Mouse (Mus musculus) myocyte (in vitro differentiated cells): ENCODE data around the gene Rbm3. TPM values are rescaled to one million over a fixed set of nuclear protein-coding genes. Genes with fewer than 3 reads are reported as not detected.

Experiments
- H3K27me3 ChIP-seq: one replicate; pipeline ENCODE4 v1.6.1; 2011; ENCODE audit not compliant: control insufficient read depth, insufficient read depth, insufficient read length
- H3K36me3 ChIP-seq: one replicate; pipeline ENCODE4 v1.6.1; 2011; ENCODE audit not compliant: control insufficient read depth, insufficient read depth
- H3K4me2 ChIP-seq: one replicate; pipeline ENCODE4 v1.6.1; 2011; ENCODE audit warnings: low read depth, control low read depth
- H3K4me3 ChIP-seq: one replicate; pipeline ENCODE4 v1.5.1; 2011; ENCODE audit warnings: mild to moderate bottlenecking, control low read depth, moderate library complexity
- H3K79me2 ChIP-seq: one replicate; pipeline ENCODE4 v1.6.1; 2011; ENCODE audit not compliant: control insufficient read depth, insufficient read depth
- H3ac ChIP-seq: one replicate; pipeline ENCODE4 v1.6.1; 2011; ENCODE audit not compliant: control insufficient read depth, insufficient read length
- CEBPB ChIP-seq: IDR thresholded peaks from 2 replicates; pipeline ENCODE4 v1.6.1; 2011; ENCODE audit warnings: mild to moderate bottlenecking, moderate library complexity; ENCODE audit not compliant: poor library complexity, insufficient read depth, severe bottlenecking
- E2F4 ChIP-seq: IDR thresholded peaks from one replicate; pipeline ENCODE4 v1.6.1; 2011; ENCODE audit warnings: mild to moderate bottlenecking, control low read depth, moderate library complexity; ENCODE audit not compliant: insufficient read depth
- MAX ChIP-seq: IDR thresholded peaks from one replicate; pipeline ENCODE4 v1.6.1; 2011; ENCODE audit warnings: low read depth, mild to moderate bottlenecking, control low read depth
- MYOD1 ChIP-seq, 3 experiments: IDR thresholded peaks; one replicate each; pipeline ENCODE4 v1.6.1; 2011; ENCODE audit warnings: control low read depth in 2 of 3, low read depth in 2 of 3, mild to moderate bottlenecking in 2 of 3, moderate library complexity in 1 of 3; ENCODE audit not compliant: insufficient read length in 2 of 3, control insufficient read depth in 1 of 3
- MYOG ChIP-seq, 3 experiments: IDR thresholded peaks; one replicate each; pipeline ENCODE4 v1.6.1; 2011; ENCODE audit warnings: control low read depth in 2 of 3, low read depth in 2 of 3, mild to moderate bottlenecking in 2 of 3; ENCODE audit not compliant: insufficient read length in 2 of 3, control insufficient read depth in 1 of 3, insufficient read depth in 1 of 3
- POLR2A ChIP-seq: IDR thresholded peaks from one replicate; pipeline ENCODE4 v1.6.1; 2011; ENCODE audit warnings: low read depth, mild to moderate bottlenecking, control low read depth, moderate library complexity; ENCODE audit not compliant: insufficient read length
- POLR2AphosphoS2 ChIP-seq: IDR thresholded peaks from one replicate; pipeline ENCODE4 v1.6.1; 2011; ENCODE audit warnings: low read depth, control low read depth; ENCODE audit not compliant: insufficient read length
- REST ChIP-seq: IDR thresholded peaks from one replicate; pipeline ENCODE4 v1.6.1; 2011; ENCODE audit warnings: mild to moderate bottlenecking, control low read depth, moderate library complexity; ENCODE audit not compliant: insufficient read depth, insufficient read length
- SRF ChIP-seq: IDR thresholded peaks from one replicate; pipeline ENCODE4 v1.6.1; 2011; ENCODE audit warnings: low read depth; ENCODE audit not compliant: control insufficient read depth, insufficient read length
- TCF12 ChIP-seq: IDR thresholded peaks from one replicate; pipeline ENCODE4 v1.6.1; 2011; ENCODE audit warnings: mild to moderate bottlenecking, control low read depth; ENCODE audit not compliant: poor library complexity, insufficient read depth, severe bottlenecking
- TCF3 ChIP-seq: IDR thresholded peaks from one replicate; pipeline ENCODE4 v1.6.1; 2011; ENCODE audit warnings: low read depth, control low read depth; ENCODE audit not compliant: insufficient read length
- USF1 ChIP-seq: IDR thresholded peaks from one replicate; pipeline ENCODE4 v1.6.1; 2011; ENCODE audit warnings: low read depth, mild to moderate bottlenecking, control low read depth, moderate library complexity
- polyA plus RNA-seq: library from polyadenylated mRNA; unstranded; fragments of >200 nt; fragmentation: generic; extraction: Trizol; gene quantifications from one replicate; pipeline ENCODE4 v1.2.1, GENCODE M21; 2012; ENCODE audit warnings: missing spikeins

Gene Rbm3
- polyA plus RNA-seq, 1 experiment = 236 TPM

DNA sequence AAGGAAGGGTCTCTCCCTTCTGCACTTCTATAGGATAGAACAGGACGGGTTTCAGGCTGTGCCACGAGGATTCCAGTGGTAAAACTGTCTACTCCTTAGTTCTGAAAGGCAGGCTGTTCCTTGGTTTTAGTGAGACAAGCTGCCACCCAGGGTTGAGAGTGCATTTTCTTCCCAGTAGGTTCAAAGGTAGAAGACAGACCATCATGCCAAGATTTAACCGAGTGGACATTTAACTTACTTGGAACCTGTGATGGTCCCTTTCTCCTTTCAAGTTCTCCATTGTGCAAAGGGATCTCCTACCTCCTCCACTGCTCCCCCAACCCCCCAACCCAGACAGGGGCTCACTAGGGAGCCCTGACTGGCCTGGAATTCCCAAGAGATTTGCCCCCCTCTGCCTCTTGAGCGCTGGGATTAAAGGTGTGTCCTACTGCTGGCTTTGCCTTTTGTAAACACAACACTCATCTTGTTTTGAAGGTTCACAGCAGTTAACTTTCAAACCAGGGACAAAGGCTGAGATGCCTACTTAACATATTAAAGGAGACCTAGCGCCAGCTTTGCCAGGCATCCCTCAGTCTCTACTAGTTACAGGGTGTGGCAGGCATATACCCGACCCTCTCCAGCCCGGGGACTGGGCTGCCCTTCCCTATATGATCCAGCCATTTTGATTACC, 37.3 kb upstream of the Rbm3 start:
- H3K79me2 ChIP-seq = no peaks in the 10 kb centered on the region
- TF ChIP-seq E2F4 = no peak
- no peak for TF ChIP-seq MYOD1 (IDR thresholded peaks at IDR 0.05; ENCODE audit: control insufficient read depth in 1 of 3, insufficient read length in 2 of 3, low read depth in 2 of 3)
- TF ChIP-seq TCF12 = no peak
- TF ChIP-seq REST = no peak
- TF ChIP-seq SRF = no peak
- no peak for TF ChIP-seq POLR2AphosphoS2
- no peak for TF ChIP-seq USF1
- no peak for TF ChIP-seq POLR2A
- no peak for TF ChIP-seq MYOG (IDR thresholded peaks at IDR 0.05; ENCODE audit: control insufficient read depth in 1 of 3, insufficient read depth in 1 of 3, insufficient read length in 2 of 3, low read depth in 2 of 3)
- TF ChIP-seq CEBPB = no peak
- no peak for TF ChIP-seq MAX
- H3K4me3 ChIP-seq = no peak overlapping the region
- H3K27me3 ChIP-seq = no peaks in the 10 kb centered on the region
- no peak overlapping the region for H3ac ChIP-seq
- no peak overlapping the region for H3K4me2 ChIP-seq
- H3K36me3 ChIP-seq = peaks cover 8% of the 10 kb centered on the region

DNA sequence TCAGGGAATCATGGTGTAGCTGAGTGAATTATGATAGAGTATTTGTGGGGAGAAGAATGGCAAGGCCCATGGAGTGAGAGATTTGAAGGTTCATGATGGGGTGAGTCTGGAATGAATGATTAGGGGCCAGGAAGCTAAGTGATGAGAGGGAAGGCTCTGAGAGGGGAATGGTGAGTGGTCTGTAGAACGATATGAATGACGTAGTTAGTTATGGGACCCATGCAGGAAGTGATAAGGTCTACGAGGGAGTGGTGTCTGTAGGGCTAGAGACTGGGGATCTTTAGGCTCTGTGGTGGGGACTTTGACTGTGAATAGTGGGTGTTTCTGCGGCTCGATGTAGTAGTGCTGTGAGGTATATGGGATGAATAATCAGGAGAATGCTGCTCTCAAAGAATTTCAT, 34.0 kb upstream of the Rbm3 start:
- Histone ChIP-seq H3K27me3 (no peaks in the 10 kb centered on the region), H3K36me3 (no peaks in the 10 kb centered on the region), H3K4me3 (no peak overlapping the region), H3K79me2 (peaks cover 6% of the 10 kb centered on the region), H3ac (no peak overlapping the region), H3K4me2 (no peak overlapping the region)
- no peak for TF ChIP-seq MYOD1 (IDR thresholded peaks at IDR 0.05; ENCODE audit: control insufficient read depth in 1 of 3, insufficient read length in 2 of 3, low read depth in 2 of 3)
- no peak for TF ChIP-seq TCF3
- TF ChIP-seq SRF = no peak
- no peak for TF ChIP-seq REST
- no peak for TF ChIP-seq TCF12
- TF ChIP-seq CEBPB = no peak

DNA sequence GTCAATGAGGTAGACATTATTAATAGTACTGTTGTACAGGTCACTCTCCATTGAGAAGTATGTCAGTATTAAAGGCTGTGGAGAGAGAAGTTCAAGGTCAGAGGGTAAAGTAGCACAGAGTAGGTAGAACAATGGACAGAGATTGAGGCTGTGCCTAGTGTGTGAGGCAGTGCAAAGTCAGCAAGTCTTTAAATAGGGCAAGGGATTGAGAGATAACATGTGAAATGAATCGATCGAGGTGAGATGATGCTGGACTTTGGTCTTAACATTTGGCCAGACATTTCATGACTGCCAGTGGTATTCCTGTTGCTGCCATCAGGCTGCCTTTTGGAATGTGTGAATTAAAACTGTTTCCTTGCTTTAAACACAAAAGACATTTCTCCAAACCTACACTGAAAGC, 33.2 kb upstream of the Rbm3 start:
- no peak overlapping the region for H3K4me3 ChIP-seq
- no peaks in the 10 kb centered on the region for H3K36me3 ChIP-seq
- no peak overlapping the region for H3ac ChIP-seq
- no peaks in the 10 kb centered on the region for H3K27me3 ChIP-seq
- H3K4me2 ChIP-seq = no peak overlapping the region
- peaks cover 6% of the 10 kb centered on the region for H3K79me2 ChIP-seq
- no peak for TF ChIP-seq REST
- no peak for TF ChIP-seq MYOG (IDR thresholded peaks at IDR 0.05; ENCODE audit: control insufficient read depth in 1 of 3, insufficient read depth in 1 of 3, insufficient read length in 2 of 3, low read depth in 2 of 3)

DNA sequence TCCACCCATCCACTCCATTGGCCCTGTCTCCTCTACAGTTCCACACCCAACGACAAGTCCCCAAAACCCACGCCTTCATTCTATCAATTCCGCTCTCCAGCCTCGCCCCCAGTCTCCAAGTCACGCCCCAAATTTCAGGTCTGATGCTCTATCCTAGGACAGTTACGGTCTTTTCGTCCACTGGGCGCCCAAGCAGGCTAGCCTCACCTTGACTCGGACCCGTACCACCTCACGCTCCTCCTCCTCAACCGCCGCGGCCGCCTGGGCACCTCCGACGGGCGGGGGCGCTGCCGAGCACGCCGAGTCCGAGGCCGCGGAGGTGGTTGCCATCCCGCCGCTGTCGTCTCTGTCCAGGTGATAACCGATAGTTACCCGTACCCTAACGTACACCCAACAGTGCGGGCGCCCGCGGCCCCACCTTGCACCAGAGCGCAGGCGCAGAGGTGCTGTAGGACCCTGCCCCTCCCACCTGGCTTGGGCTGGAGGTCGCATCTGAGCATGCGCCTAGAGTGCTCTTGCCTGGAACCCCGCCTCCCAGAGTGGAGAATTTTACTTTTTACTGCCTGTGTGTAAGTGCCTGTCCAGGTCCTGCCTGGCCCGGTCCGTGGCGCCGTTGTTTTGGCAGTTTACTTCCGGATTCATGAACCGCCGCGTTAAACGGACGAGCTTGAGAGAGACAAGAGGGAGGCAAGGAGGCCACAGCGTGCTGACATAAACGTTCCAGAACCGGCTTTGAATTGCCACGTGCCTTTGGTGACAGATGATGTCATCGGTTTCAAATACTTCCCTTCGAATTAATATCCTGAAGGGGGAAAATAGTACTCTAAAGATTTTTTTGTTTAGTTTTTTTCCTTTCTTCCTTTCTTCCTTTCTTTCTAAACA, 30.1 kb upstream of the Rbm3 start, which contains the start of gene Tbc1d25:
Gene Tbc1d25 (minus strand): TSS at position 678 of the 882 bp plus-strand sequence.
- H3K27me3 ChIP-seq = no peaks in the 10 kb centered on the region
- peak within 1 kb of the TSS; percentile 70 for H3K4me2 ChIP-seq
- TF ChIP-seq USF1 (peak; percentile 49), TCF3 (no peak), TCF12 (no peak), E2F4 (no peak), POLR2AphosphoS2 (no peak), MYOD1 (IDR thresholded peaks at IDR 0.05; ENCODE audit: control insufficient read depth in 1 of 3, insufficient read length in 2 of 3, low read depth in 2 of 3) (peak in 1 of 3 experiments; percentile 20), MAX (peak; percentile 81), REST (no peak), MYOG (IDR thresholded peaks at IDR 0.05; ENCODE audit: control insufficient read depth in 1 of 3, insufficient read depth in 1 of 3, insufficient read length in 2 of 3, low read depth in 2 of 3) (no peak), POLR2A (peak; percentile 56), SRF (no peak), CEBPB (no peak)
- peaks cover 6% of the 10 kb centered on the region for H3K79me2 ChIP-seq
- no peaks in the 10 kb centered on the region for H3K36me3 ChIP-seq
- H3ac ChIP-seq = peak within 1 kb of the TSS; percentile 27
- H3K4me3 ChIP-seq = peak within 1 kb of the TSS; percentile 48

DNA sequence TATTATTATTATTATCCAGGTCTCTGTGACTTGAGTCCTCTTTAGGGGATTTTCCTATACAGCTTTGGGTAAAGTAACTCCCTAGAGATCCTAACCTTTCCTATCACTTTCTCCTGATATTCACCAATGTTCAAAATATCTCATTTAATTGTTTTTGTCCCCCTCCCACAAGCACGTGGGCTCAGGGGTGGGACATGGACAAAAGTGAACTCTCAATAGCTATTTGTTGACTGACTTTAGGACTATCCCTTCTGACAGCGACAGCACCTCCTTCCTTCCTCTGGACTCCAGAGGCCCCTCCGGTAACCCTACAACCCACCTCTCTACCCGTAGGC, 29.5 kb upstream of the Rbm3 start:
- peak overlapping the region; percentile 27 for H3ac ChIP-seq
- peaks cover 6% of the 10 kb centered on the region for H3K79me2 ChIP-seq
- no peaks in the 10 kb centered on the region for H3K27me3 ChIP-seq
- peak overlapping the region; percentile 48 for H3K4me3 ChIP-seq
- TF ChIP-seq TCF3 = no peak
- no peak for TF ChIP-seq POLR2A
- no peak for TF ChIP-seq MAX
- H3K4me2 ChIP-seq = peak overlapping the region; percentile 70
- H3K36me3 ChIP-seq = no peaks in the 10 kb centered on the region
